Mouse (Mus musculus) megakaryocyte, embryonic 14.5 days (primary cell): ENCODE measurements around the gene Siglech.
"Not testable (repeated sequence)": the region's sequence is repeated elsewhere in the genome, so short reads cannot be mapped to it uniquely, and the experiment has no call there.

Source experiments
- FLI1 ChIP-seq: IDR thresholded peaks from 2 replicates; pipeline ENCODE4 v1.6.1; 2012; ENCODE audit warnings: low read length, inconsistent platforms, mixed read lengths
- GATA1 ChIP-seq: IDR thresholded peaks from 3 replicates; pipeline ENCODE4 v1.6.1; 2012; ENCODE audit warnings: mixed read lengths, low read length, inconsistent platforms, borderline replicate concordance

DNA sequence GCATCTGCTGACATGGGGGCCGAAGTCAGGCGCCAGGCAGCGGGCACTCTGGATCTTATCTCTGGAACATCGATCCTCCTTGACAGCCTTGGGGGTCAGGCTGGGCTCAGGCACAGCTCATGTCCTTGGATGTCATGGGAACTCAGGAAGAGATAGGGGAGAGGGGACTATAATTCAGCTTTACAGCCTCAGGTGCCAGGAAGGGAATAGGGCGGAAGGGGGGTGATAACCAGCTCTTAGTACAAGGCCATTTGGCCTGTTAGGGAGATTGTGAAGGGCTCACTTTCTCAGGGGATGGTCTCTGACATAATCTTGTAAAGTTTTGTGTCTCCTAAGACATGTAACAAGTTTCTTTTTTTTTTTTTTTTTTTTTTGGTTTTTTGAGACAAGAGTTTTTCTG is 22.6 kb downstream of the Siglech start:
- not testable (repeated sequence) for TF ChIP-seq GATA1, FLI1
